Mouse (Mus musculus): ENCODE results near the gene Zkscan14. TPM values are rescaled to one million over a fixed set of nuclear protein-coding genes. Genes with fewer than 3 reads are reported as not detected.

The Zkscan14 gene
- total RNA-seq (2012; rRNA removed) = 5.5 TPM in 2 replicates

- Histone ChIP-seq H3K9ac (ENCODE audit: insufficient read depth, low read depth, low read length, poor library complexity, severe bottlenecking) (peak within 1 kb of the TSS; percentile 74), H3K27ac (ENCODE audit: insufficient read depth, low read depth, low read length, poor library complexity, severe bottlenecking) (no peak within 1 kb of the TSS), H3K4me1 (ENCODE audit: control insufficient read depth in 2 of 2, insufficient read depth in 2 of 2, low read length in 2 of 2, poor library complexity in 1 of 2) (no peaks in the 10 kb centered on the region), H3K9me3 (ENCODE audit: control insufficient read depth, insufficient read depth, low read depth, low read length) (no peaks in the 10 kb centered on the region), H3K4me3 (ENCODE audit: insufficient read depth in 1 of 2, low read depth in 1 of 2, low read length in 2 of 2, poor library complexity in 1 of 2, severe bottlenecking in 1 of 2) (peak within 1 kb of the TSS; percentile 73 to 96), H3K36me3 (ENCODE audit: control insufficient read depth, insufficient read depth, low read length, poor library complexity, severe bottlenecking) (no peaks in the 10 kb centered on the region)
- no peak for DNase-seq (ENCODE audit: low read depth, low spot score)
- in situ Hi-C loops (cut with MboI; ENCODE audit: low sequenced_read_pairs in 2 of 2, unreplicated experiment in 2 of 2) = no loop called here
- TF ChIP-seq HCFC1 (IDR thresholded peaks at IDR 0.05; ENCODE audit: borderline replicate concordance, insufficient read depth, low read length) = no peak
Observed at GRCm38 (mm10) chr5:145201321-145201991, at the start of gene Zkscan14. Gene Zkscan14 (minus strand): TSS chr5:145201868.

GRCm38 (mm10) chr5:145249520-145249919 lies 47.9 kb upstream of the Zkscan14 start:
- H3K9me3 ChIP-seq (ENCODE audit: control insufficient read depth, insufficient read depth, low read depth, low read length) = no peaks in the 10 kb centered on the region
- TF ChIP-seq ZNF384 (IDR thresholded peaks at IDR 0.05; ENCODE audit: low read depth, low read length) (no peak), MAFK (IDR thresholded peaks at IDR 0.05; ENCODE audit: insufficient read depth, low read depth, low read length) (peak; percentile 71)
- H3K4me3 ChIP-seq (ENCODE audit: insufficient read depth in 1 of 2, low read depth in 1 of 2, low read length in 2 of 2, poor library complexity in 1 of 2, severe bottlenecking in 1 of 2) = no peak overlapping the region
- H3K9ac ChIP-seq (ENCODE audit: insufficient read depth, low read depth, low read length, poor library complexity, severe bottlenecking) = no peak overlapping the region
- H3K36me3 ChIP-seq (ENCODE audit: control insufficient read depth, insufficient read depth, low read length, poor library complexity, severe bottlenecking) = peaks cover 18% of the 10 kb centered on the region
- DNase-seq (ENCODE audit: low read depth, low spot score) = no peak
- in situ Hi-C loops (cut with MboI; ENCODE audit: low sequenced_read_pairs in 2 of 2, unreplicated experiment in 2 of 2) = no loop called here
- no peak overlapping the region for H3K27ac ChIP-seq (ENCODE audit: insufficient read depth, low read depth, low read length, poor library complexity, severe bottlenecking)
- no peaks in the 10 kb centered on the region for H3K4me1 ChIP-seq (ENCODE audit: control insufficient read depth in 2 of 2, insufficient read depth in 2 of 2, low read length in 2 of 2, poor library complexity in 1 of 2)

GRCm38 (mm10) chr5:145234636-145235035 lies 33.0 kb upstream of the Zkscan14 start:
- TF ChIP-seq HCFC1 (IDR thresholded peaks at IDR 0.05; ENCODE audit: borderline replicate concordance, insufficient read depth, low read length) = no peak
- Histone ChIP-seq H3K27ac (ENCODE audit: insufficient read depth, low read depth, low read length, poor library complexity, severe bottlenecking) (no peak overlapping the region), H3K4me3 (ENCODE audit: insufficient read depth in 1 of 2, low read depth in 1 of 2, low read length in 2 of 2, poor library complexity in 1 of 2, severe bottlenecking in 1 of 2) (no peak overlapping the region), H3K36me3 (ENCODE audit: control insufficient read depth, insufficient read depth, low read length, poor library complexity, severe bottlenecking) (peaks cover 39% of the 10 kb centered on the region), H3K9me3 (ENCODE audit: control insufficient read depth, insufficient read depth, low read depth, low read length) (no peaks in the 10 kb centered on the region), H3K9ac (ENCODE audit: insufficient read depth, low read depth, low read length, poor library complexity, severe bottlenecking) (no peak overlapping the region), H3K4me1 (ENCODE audit: control insufficient read depth in 2 of 2, insufficient read depth in 2 of 2, low read length in 2 of 2, poor library complexity in 1 of 2) (peaks cover 0 to 7% of the 10 kb centered on the region in 2 experiments; a peak in 2 of 4 replicates)
- in situ Hi-C loops (cut with MboI; ENCODE audit: low sequenced_read_pairs in 2 of 2, unreplicated experiment in 2 of 2) = no loop called here
- DNase-seq (ENCODE audit: low read depth, low spot score) = no peak

GRCm38 (mm10) chr5:145231893-145232411 lies 30.3 kb upstream of the Zkscan14 start:
- H3K9me3 ChIP-seq (ENCODE audit: control insufficient read depth, insufficient read depth, low read depth, low read length) = no peaks in the 10 kb centered on the region
- in situ Hi-C loops (cut with MboI; ENCODE audit: low sequenced_read_pairs in 2 of 2, unreplicated experiment in 2 of 2) = no loop called here
- H3K27ac ChIP-seq (ENCODE audit: insufficient read depth, low read depth, low read length, poor library complexity, severe bottlenecking) = peak overlapping the region; percentile 59; the same call in 1 of the 2 replicates
- peaks cover 0 to 7% of the 10 kb centered on the region in 2 experiments; a peak in 2 of 4 replicates for H3K4me1 ChIP-seq (ENCODE audit: control insufficient read depth in 2 of 2, insufficient read depth in 2 of 2, low read length in 2 of 2, poor library complexity in 1 of 2)
- no peak for DNase-seq (ENCODE audit: low read depth, low spot score)
- TF ChIP-seq ZC3H11A (IDR thresholded peaks at IDR 0.05; ENCODE audit: borderline replicate concordance, low read depth, low read length) = no peak
- TF ChIP-seq ZNF384 (IDR thresholded peaks at IDR 0.05; ENCODE audit: low read depth, low read length) = no peak
- no peak for TF ChIP-seq CHD2 (IDR thresholded peaks at IDR 0.05; ENCODE audit: low read depth, low read length)
- no peak for TF ChIP-seq MAFK (IDR thresholded peaks at IDR 0.05; ENCODE audit: insufficient read depth, low read depth, low read length)
- no peak for TF ChIP-seq HCFC1 (IDR thresholded peaks at IDR 0.05; ENCODE audit: borderline replicate concordance, insufficient read depth, low read length)
- peaks cover 31% of the 10 kb centered on the region for H3K36me3 ChIP-seq (ENCODE audit: control insufficient read depth, insufficient read depth, low read length, poor library complexity, severe bottlenecking)
- H3K9ac ChIP-seq (ENCODE audit: insufficient read depth, low read depth, low read length, poor library complexity, severe bottlenecking) = peak overlapping the region; percentile 95
- peak overlapping the region; percentile 73 to 89 for H3K4me3 ChIP-seq (ENCODE audit: insufficient read depth in 1 of 2, low read depth in 1 of 2, low read length in 2 of 2, poor library complexity in 1 of 2, severe bottlenecking in 1 of 2)

GRCm38 (mm10) chr5:145231367-145231871 lies 29.8 kb upstream of the Zkscan14 start, which contains the start of gene Zfp655:
Gene Zfp655 (plus strand): TSS chr5:145231715.
- TF ChIP-seq MAFK (IDR thresholded peaks at IDR 0.05; ENCODE audit: insufficient read depth, low read depth, low read length) (no peak), HCFC1 (IDR thresholded peaks at IDR 0.05; ENCODE audit: borderline replicate concordance, insufficient read depth, low read length) (peak; percentile 57; the same call in 1 of the 2 replicates), ZC3H11A (IDR thresholded peaks at IDR 0.05; ENCODE audit: borderline replicate concordance, low read depth, low read length) (no peak)
- peak within 1 kb of the TSS; percentile 95 for H3K9ac ChIP-seq (ENCODE audit: insufficient read depth, low read depth, low read length, poor library complexity, severe bottlenecking)
- peaks cover 27% of the 10 kb centered on the region for H3K36me3 ChIP-seq (ENCODE audit: control insufficient read depth, insufficient read depth, low read length, poor library complexity, severe bottlenecking)
- peak within 1 kb of the TSS; percentile 73 to 89 for H3K4me3 ChIP-seq (ENCODE audit: insufficient read depth in 1 of 2, low read depth in 1 of 2, low read length in 2 of 2, poor library complexity in 1 of 2, severe bottlenecking in 1 of 2)
- H3K9me3 ChIP-seq (ENCODE audit: control insufficient read depth, insufficient read depth, low read depth, low read length) = no peaks in the 10 kb centered on the region
- DNase-seq (ENCODE audit: low read depth, low spot score) = peak; percentile 95
- H3K27ac ChIP-seq (ENCODE audit: insufficient read depth, low read depth, low read length, poor library complexity, severe bottlenecking) = peak within 1 kb of the TSS; percentile 76
- in situ Hi-C loops (cut with MboI; ENCODE audit: low sequenced_read_pairs in 2 of 2, unreplicated experiment in 2 of 2) = no loop called here
- peaks cover 0 to 7% of the 10 kb centered on the region in 2 experiments; a peak in 2 of 4 replicates for H3K4me1 ChIP-seq (ENCODE audit: control insufficient read depth in 2 of 2, insufficient read depth in 2 of 2, low read length in 2 of 2, poor library complexity in 1 of 2)

All from ES-E14 (cell line).